Mouse (Mus musculus) limb, embryonic 10.5 days (tissue): ENCODE measurements around the gene Nr4a3. TPM values are rescaled to one million over a fixed set of nuclear protein-coding genes. Genes with fewer than 3 reads are reported as not detected.
A peak's percentile ranks its signal among the peaks of the same experiment; 100 is the strongest.

Experiments
- DNase-seq: peaks from one replicate; pipeline ENCODE4 v3.0.0-alpha.2; 2017; ENCODE audit warnings: low spot score
- H3K27ac ChIP-seq: fragments of 300-500 bp; sonication (generic); 2 replicates; pipeline ENCODE4 v1.5.1; 2016; ENCODE audit warnings: mild to moderate bottlenecking
- H3K27me3 ChIP-seq: fragments of 300-500 bp; sonication (generic); 2 replicates; pipeline ENCODE4 v1.6.1; 2016; ENCODE audit warnings: low read depth, mild to moderate bottlenecking; ENCODE audit not compliant: poor library complexity, severe bottlenecking
- H3K36me3 ChIP-seq: fragments of 300-500 bp; sonication (generic); 2 replicates; pipeline ENCODE4 v1.6.1; 2016; ENCODE audit warnings: mild to moderate bottlenecking, moderate library complexity
- H3K4me1 ChIP-seq: fragments of 300-500 bp; sonication (generic); 2 replicates; pipeline ENCODE4 v1.6.1; 2016
- H3K4me3 ChIP-seq: fragments of 300-500 bp; sonication (generic); 2 replicates; pipeline ENCODE4 v1.5.1; 2016; ENCODE audit warnings: mild to moderate bottlenecking, moderate library complexity
- H3K9me3 ChIP-seq: fragments of 300-500 bp; sonication (generic); replicated peaks from 2 replicates; pipeline ENCODE4 v1.6.1; 2016; ENCODE audit warnings: mild to moderate bottlenecking
- WGBS: fragments of 180-500 bp; shearing (Covaris S2); methylation state at CpG from one replicate; pipeline ENCODE4 v1.1.7; 2016; 5-methylcytosine and 5-hydroxymethylcytosine counted together
- polyA plus RNA-seq: library from polyadenylated mRNA; unstranded; fragments of >200 nt; fragmentation: Nextera tagmentation; extraction: Ambion mirVana; gene quantifications from 2 replicates; pipeline ENCODE4 v1.2.1, GENCODE M21; 2016

Nr4a3 gene
- polyA plus RNA-seq, 1 experiment from 2014 or later, result 0.13 TPM

DNA sequence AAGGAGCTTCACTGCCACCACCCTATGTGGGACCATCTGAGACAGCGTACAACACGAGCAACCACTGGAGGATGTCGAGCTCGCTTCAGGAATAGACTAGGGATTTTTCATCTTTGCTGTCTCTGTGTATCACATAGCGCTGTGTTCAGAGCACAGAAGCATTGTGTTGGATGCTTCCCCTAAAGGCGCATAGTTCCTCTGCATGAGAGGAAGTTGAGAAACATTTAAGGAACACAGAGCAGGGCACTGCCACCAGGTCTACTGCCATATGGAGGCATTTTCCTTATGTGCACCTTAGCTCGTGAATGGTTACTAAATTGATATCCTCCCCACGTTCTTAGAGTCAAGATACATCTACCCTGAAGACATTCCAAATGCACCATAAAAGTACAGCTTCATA, 55.3 kb downstream of the Nr4a3 start:
- Histone ChIP-seq H3K4me3 (no peak overlapping the region), H3K27ac (no peak overlapping the region), H3K4me1 (no peaks in the 10 kb centered on the region), H3K36me3 (no peaks in the 10 kb centered on the region), H3K9me3 (no peaks in the 10 kb centered on the region), H3K27me3 (no peaks in the 10 kb centered on the region)
- whole genome bisulfite sequencing, result 90% methylated on average over 8 of the region's 8 CpGs
- DNase-seq, result no peak

GRCm38 (mm10) chr4:48101981-48102380, 57.0 kb downstream of the Nr4a3 start:
- H3K27ac ChIP-seq, result no peak overlapping the region

DNA sequence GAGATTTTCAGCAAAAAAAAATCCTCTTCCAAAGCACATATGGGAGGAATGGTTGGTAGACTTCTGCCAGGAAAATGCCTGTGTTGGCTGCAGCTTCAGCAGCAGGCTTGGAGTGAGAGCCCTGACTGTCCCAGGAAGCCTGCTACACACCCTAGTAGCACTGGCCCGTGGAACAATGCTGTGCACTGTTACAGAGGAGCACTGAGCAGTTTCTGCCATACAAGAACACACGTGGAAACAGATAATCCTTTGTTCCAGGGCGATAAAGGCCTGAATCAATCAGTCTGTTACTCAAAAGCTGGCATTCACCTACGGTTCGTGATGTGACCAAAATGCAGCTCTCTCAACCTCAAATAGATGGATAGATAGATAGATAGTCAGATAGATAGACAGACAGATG, 60.4 kb downstream of the Nr4a3 start:
- H3K36me3 ChIP-seq, result no peaks in the 10 kb centered on the region
- H3K9me3 ChIP-seq, result no peaks in the 10 kb centered on the region
- no peak for DNase-seq
- H3K27me3 ChIP-seq, result no peaks in the 10 kb centered on the region
- 78% methylated on average over 5 of the region's 5 CpGs for WGBS
- no peak overlapping the region for H3K27ac ChIP-seq
- no peaks in the 10 kb centered on the region for H3K4me1 ChIP-seq
- no peak overlapping the region for H3K4me3 ChIP-seq

More at GRCm38 (mm10) chr4:48101981-48102380, 57.0 kb downstream of the Nr4a3 start:
- DNase-seq, result no peak
- Histone ChIP-seq H3K36me3 (no peaks in the 10 kb centered on the region), H3K9me3 (no peaks in the 10 kb centered on the region), H3K27me3 (no peaks in the 10 kb centered on the region), H3K4me1 (no peaks in the 10 kb centered on the region), H3K4me3 (no peak overlapping the region)
- WGBS, result 70% methylated on average over 2 of the region's 2 CpGs

GRCm38 (mm10) chr4:48107086-48107485, 62.1 kb downstream of the Nr4a3 start:
- no peaks in the 10 kb centered on the region for H3K9me3 ChIP-seq
- H3K36me3 ChIP-seq, result no peaks in the 10 kb centered on the region
- DNase-seq, result no peak
- no peaks in the 10 kb centered on the region for H3K27me3 ChIP-seq
- no peak overlapping the region for H3K4me3 ChIP-seq
- no peak overlapping the region for H3K27ac ChIP-seq
- no peaks in the 10 kb centered on the region for H3K4me1 ChIP-seq
- 88% methylated on average over 6 of the region's 6 CpGs for WGBS

DNA sequence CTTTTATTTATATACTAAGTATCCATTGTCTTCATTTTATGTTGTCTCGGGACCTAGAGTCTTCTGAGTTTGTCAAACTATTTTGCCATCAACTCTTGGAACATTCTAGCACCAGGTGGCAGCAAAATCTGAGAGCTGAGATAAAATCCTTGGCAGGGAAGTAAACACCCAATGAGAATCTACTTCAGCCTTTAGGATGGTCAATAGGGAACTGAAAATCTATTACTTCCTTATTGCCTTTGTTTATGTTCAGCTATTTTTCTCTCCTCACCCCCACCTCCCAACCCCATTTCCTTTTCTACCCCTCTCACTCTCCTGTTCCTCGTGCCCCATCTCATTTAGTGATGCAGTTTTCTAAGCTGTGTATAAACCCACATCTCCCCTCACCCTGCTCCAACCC, 63.6 kb downstream of the Nr4a3 start:
- no peaks in the 10 kb centered on the region for H3K27me3 ChIP-seq
- H3K27ac ChIP-seq, result no peak overlapping the region
- DNase-seq, result no peak
- 72% methylated on average over 2 of the region's 2 CpGs for WGBS
- no peaks in the 10 kb centered on the region for H3K36me3 ChIP-seq
- H3K4me3 ChIP-seq, result no peak overlapping the region
- H3K9me3 ChIP-seq, result no peaks in the 10 kb centered on the region
- H3K4me1 ChIP-seq, result no peaks in the 10 kb centered on the region

DNA sequence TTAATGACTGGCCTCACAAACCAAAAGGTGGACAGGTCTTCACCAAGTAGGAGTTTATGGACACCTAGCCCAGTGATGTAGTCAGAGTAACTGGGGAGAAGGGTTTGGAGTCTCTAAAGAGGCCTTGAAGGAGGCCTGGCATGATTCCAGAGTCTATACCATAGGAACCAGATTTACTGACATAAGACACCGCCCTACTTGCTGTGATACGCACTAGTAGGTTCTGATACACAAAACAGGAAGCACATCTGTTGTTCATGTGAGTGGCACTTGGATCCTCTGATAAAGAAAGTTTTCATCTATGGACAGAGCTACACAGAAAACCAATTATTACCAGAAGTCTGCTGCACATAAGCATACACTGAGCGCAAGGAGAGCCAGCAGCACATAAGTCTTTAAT, 65.4 kb downstream of the Nr4a3 start:
- H3K27me3 ChIP-seq, result no peaks in the 10 kb centered on the region
- no peaks in the 10 kb centered on the region for H3K36me3 ChIP-seq
- no peak for DNase-seq
- H3K9me3 ChIP-seq, result no peaks in the 10 kb centered on the region
- H3K27ac ChIP-seq, result no peak overlapping the region
- WGBS, result 94% methylated on average over 3 of the region's 3 CpGs
- H3K4me3 ChIP-seq, result no peak overlapping the region
- H3K4me1 ChIP-seq, result no peaks in the 10 kb centered on the region

DNA sequence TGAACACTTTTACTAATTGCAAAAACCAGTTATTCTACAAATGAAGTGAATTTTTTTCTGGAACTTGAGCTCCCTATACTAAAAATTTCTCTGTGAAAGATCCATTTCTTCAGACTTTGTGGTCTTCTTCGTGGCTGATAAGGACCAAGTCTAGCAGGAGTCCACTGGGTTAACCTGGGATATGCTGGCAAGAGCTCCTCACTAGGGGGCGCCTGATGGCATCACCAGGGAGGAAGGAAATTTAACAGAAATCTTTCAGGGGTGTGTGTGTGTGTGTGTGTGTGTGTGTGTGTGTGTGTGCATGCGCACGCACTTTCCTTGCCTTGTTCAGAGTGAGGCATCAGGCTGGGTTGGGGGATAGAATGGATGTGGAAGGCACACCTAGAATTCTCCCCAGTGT, 71.2 kb downstream of the Nr4a3 start:
- Histone ChIP-seq H3K27me3 (no peaks in the 10 kb centered on the region), H3K9me3 (no peaks in the 10 kb centered on the region), H3K4me1 (no peaks in the 10 kb centered on the region), H3K27ac (no peak overlapping the region), H3K36me3 (no peaks in the 10 kb centered on the region), H3K4me3 (no peak overlapping the region)
- 65% methylated on average over 4 of the region's 4 CpGs for WGBS
- no peak for DNase-seq

- 8% methylated on average over 9 of the region's 9 CpGs for WGBS
These were observed 79.4 kb downstream of the Nr4a3 start for GRCm38 (mm10) chr4:48124416-48124772.

GRCm38 (mm10) chr4:48124773-48125469, 80.0 kb downstream of the Nr4a3 start, which contains the start of gene Stx17:
Stx17 (plus strand) TSS chr4:48124915.
- under 1% methylated on average over 58 of the region's 58 CpGs for WGBS
- no peaks in the 10 kb centered on the region for H3K9me3 ChIP-seq
- peaks cover 6% of the 10 kb centered on the region; the same call in 1 of the 2 replicates for H3K4me1 ChIP-seq
- peak within 1 kb of the TSS; percentile 77 for H3K4me3 ChIP-seq
- no peaks in the 10 kb centered on the region for H3K36me3 ChIP-seq
- DNase-seq, result peak; percentile 92
- peak within 1 kb of the TSS; percentile 94 for H3K27ac ChIP-seq
- no peaks in the 10 kb centered on the region for H3K27me3 ChIP-seq

More at GRCm38 (mm10) chr4:48124416-48124772, 79.4 kb downstream of the Nr4a3 start:
- no peak overlapping the region for H3K27ac ChIP-seq
- H3K4me3 ChIP-seq, result peak overlapping the region; percentile 77
- no peak for DNase-seq
- peaks cover 6% of the 10 kb centered on the region; the same call in 1 of the 2 replicates for H3K4me1 ChIP-seq
- no peaks in the 10 kb centered on the region for H3K36me3 ChIP-seq
- no peaks in the 10 kb centered on the region for H3K27me3 ChIP-seq
- no peaks in the 10 kb centered on the region for H3K9me3 ChIP-seq

DNA sequence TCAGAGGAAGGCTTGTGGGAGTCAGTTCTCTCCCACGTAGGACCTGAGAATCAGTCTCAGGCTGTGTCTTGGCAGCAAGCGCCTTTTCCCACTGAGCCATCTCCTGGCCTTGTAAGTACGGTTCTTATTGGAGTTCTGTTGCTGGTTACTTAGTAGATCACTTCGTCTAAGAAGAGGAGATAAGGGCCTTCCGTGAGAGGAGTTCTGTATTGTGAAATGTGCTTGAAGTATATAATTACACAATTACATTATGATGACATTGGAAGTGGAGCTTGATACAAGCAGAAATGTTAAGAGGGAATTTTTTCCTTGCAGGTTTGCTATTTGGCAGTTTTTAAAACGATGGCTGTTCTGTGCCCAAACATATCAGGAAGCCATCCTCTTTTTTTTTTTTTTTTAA, 85.4 kb downstream of the Nr4a3 start:
- 88% methylated on average over 6 of the region's 6 CpGs for WGBS
- Histone ChIP-seq H3K9me3 (no peaks in the 10 kb centered on the region), H3K27me3 (no peaks in the 10 kb centered on the region), H3K27ac (no peak overlapping the region), H3K4me3 (no peak overlapping the region), H3K36me3 (peaks cover 1% of the 10 kb centered on the region; the same call in 1 of the 2 replicates), H3K4me1 (no peaks in the 10 kb centered on the region)
- no peak for DNase-seq

DNA sequence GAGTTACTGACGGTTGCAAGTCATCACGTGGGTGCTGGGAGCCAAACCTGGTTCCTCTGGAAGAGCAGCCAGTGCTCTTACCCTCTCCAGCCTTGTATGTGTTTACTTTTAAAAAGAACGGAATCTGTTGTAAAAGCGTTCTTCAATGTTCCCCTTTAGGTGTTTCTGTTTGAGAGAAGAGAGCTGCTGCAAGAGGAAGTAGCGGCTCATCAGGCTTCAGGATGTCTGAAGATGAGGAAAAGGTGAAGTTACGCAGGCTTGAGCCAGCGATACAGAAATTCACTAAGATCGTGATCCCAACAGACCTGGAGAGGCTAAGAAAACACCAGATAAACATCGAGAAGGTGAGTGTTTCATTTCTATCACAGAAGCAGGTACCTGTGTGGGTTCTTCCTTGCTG, 86.7 kb downstream of the Nr4a3 start:
- DNase-seq, result no peak
- WGBS, result 93% methylated on average over 9 of the region's 9 CpGs

GRCm38 (mm10) chr4:48132721-48133120, 87.8 kb downstream of the Nr4a3 start:
- Histone ChIP-seq H3K36me3 (peaks cover 3% of the 10 kb centered on the region; the same call in 1 of the 2 replicates), H3K27me3 (no peaks in the 10 kb centered on the region), H3K4me1 (no peaks in the 10 kb centered on the region), H3K27ac (no peak overlapping the region), H3K9me3 (no peaks in the 10 kb centered on the region), H3K4me3 (no peak overlapping the region)
- WGBS, result 84% methylated on average over 3 of the region's 3 CpGs
- DNase-seq, result no peak

More for the DNA sequence above, 86.7 kb downstream of the Nr4a3 start:
- H3K9me3 ChIP-seq, result no peaks in the 10 kb centered on the region
- no peak overlapping the region for H3K4me3 ChIP-seq
- no peaks in the 10 kb centered on the region for H3K27me3 ChIP-seq
- H3K27ac ChIP-seq, result no peak overlapping the region
- H3K4me1 ChIP-seq, result no peaks in the 10 kb centered on the region
- H3K36me3 ChIP-seq, result peaks cover 3% of the 10 kb centered on the region; the same call in 1 of the 2 replicates
